11 mouse cellular contexts compared by ENCODE assay signal in the genomic region with DNA sequence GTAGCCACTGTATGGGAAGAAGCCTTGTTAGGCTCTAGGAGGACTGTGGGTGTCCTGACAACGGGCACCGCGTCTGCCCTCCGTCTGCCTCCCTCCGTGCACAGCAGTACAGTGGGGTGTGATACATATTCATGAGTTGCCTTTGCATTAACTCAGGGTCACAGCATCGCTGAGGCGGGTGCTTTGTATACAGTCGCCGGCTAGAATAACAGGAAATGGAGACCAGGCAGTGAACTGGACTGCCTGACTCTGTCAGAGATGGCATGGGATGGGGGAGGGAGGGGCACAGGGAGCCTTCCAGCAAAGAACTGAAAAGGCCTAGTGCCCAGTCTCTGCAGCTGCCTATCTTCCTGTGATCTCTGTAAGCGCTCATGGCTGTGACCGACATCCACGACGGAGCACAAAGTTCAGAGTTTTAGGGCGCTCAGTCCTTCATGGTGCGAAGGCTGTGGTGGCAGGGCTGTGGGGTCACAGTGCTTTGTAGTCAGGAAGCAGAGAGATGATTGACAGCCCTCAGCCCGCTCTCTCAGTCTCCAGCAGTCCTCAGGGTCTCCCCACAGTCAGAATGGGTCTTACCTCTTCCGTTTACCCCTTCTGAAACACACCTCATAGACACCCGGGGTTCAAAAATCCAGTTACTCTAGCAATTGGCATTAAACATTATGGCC. TPM values are rescaled to one million over a fixed set of nuclear protein-coding genes. Genes with fewer than 3 reads are reported as not detected.
A peak's percentile ranks its signal among the peaks of the same experiment; 100 is the strongest.
DNase-seq lines count a peak whose midpoint lies in the region; ATAC-seq lines count a peak whose summit lies in the region.
"Had no signal": no experiment of that assay in that cellular context is flagged by ENCODE, and none has a peak within 500 bp of the region (broad histone marks: within the 10 kb centered on the region; RNA-seq: fewer than 3 reads in every experiment).

No protein-coding gene starts in this region.

- H3K9me3 ChIP-seq in hindbrain, embryonic 11.5 days (ENCODE audit: control insufficient read depth, low read length): no peaks in the 10 kb centered on the region
- H3K9me3 ChIP-seq in midbrain, embryonic 10.5 days (replicated peaks): no peaks in the 10 kb centered on the region
- no peaks in the 10 kb centered on the region for H3K9me3 ChIP-seq in liver, embryonic 12.5 days (replicated peaks)
- H3K9me3 ChIP-seq: heart, embryonic 13.5 days; liver, embryonic 13.5 days had no signal

- H3K27ac ChIP-seq in hindbrain, embryonic 11.5 days (ENCODE audit: low read depth, low read length): peak overlapping the region; percentile 53; the same call in 1 of the 2 replicates
- peak overlapping the region; percentile 50 for H3K27ac ChIP-seq in midbrain, embryonic 10.5 days (replicated peaks)
- H3K27ac ChIP-seq in liver, embryonic 12.5 days: no peak overlapping the region
- H3K27ac ChIP-seq: heart, embryonic 13.5 days; liver, embryonic 13.5 days had no signal

- peak; percentile 14 for DNase-seq in left cerebral cortex, postnatal 4 days
- DNase-seq in left cerebral cortex, adult 9 months (ENCODE audit: low spot score in 2 of 2): no peak
- peak; percentile 70 for DNase-seq in hindbrain, embryonic 11.5 days (ENCODE audit: low spot score)
- peak; percentile 49 for DNase-seq in midbrain, embryonic 10.5 days (ENCODE audit: low spot score)
- peak; percentile 23 for DNase-seq in thymus, postnatal 14 days
- no peak for DNase-seq in natural killer cell, adult 2 months (ENCODE audit: low spot score in 2 of 2)
- DNase-seq: liver, embryonic 13.5 days; right cerebral cortex, postnatal 14 days had no signal

- no peak overlapping the region for H3K9ac ChIP-seq in hindbrain, embryonic 11.5 days (ENCODE audit: low read depth, low read length)
- no peak overlapping the region for H3K9ac ChIP-seq in liver, embryonic 12.5 days
- H3K9ac ChIP-seq: heart, embryonic 13.5 days; liver, embryonic 13.5 days had no signal

- H3K4me3 ChIP-seq in hindbrain, embryonic 11.5 days (ENCODE audit: low read depth, low read length): no peak overlapping the region
- H3K4me3 ChIP-seq in midbrain, embryonic 10.5 days: peak overlapping the region; percentile 21; the same call in 1 of the 2 replicates
- no peak overlapping the region for H3K4me3 ChIP-seq in liver, embryonic 12.5 days
- H3K4me3 ChIP-seq: heart, embryonic 13.5 days; liver, embryonic 13.5 days had no signal

- WGBS in hindbrain, embryonic 11.5 days: 26% methylated on average over 18 of the region's 18 CpGs
- WGBS in midbrain, embryonic 10.5 days: 36% methylated on average over 18 of the region's 18 CpGs
- 48% methylated on average over 18 of the region's 18 CpGs for WGBS in liver, embryonic 12.5 days (ENCODE audit: insufficient replicate concordance)

- H3K36me3 ChIP-seq in hindbrain, embryonic 11.5 days (ENCODE audit: control insufficient read depth, insufficient read depth, low read length): no peaks in the 10 kb centered on the region
- no peaks in the 10 kb centered on the region for H3K36me3 ChIP-seq in midbrain, embryonic 10.5 days
- H3K36me3 ChIP-seq in liver, embryonic 12.5 days: no peaks in the 10 kb centered on the region
- H3K36me3 ChIP-seq: heart, embryonic 13.5 days; liver, embryonic 13.5 days had no signal

- ATAC-seq in hindbrain, embryonic 11.5 days (ENCODE audit: low FRiP score): peak; percentile 97
- no peak for ATAC-seq in granulocyte monocyte progenitor cell, adult 5-6 weeks (replicated peaks; ENCODE audit: poor library complexity, severe bottlenecking)
- ATAC-seq in liver, embryonic 12.5 days: no peak

- H3K4me1 ChIP-seq in hindbrain, embryonic 11.5 days (replicated peaks; ENCODE audit: control insufficient read depth, insufficient read depth, low read length): peaks cover 3% of the 10 kb centered on the region; the same call in 1 of the 2 replicates
- peaks cover 19% of the 10 kb centered on the region for H3K4me1 ChIP-seq in midbrain, embryonic 10.5 days
- 0 out of 2 replicates have a peak, but pooled peaks cover 5% of the 10 kb centered on the region for H3K4me1 ChIP-seq in liver, embryonic 12.5 days
- H3K4me1 ChIP-seq: liver, embryonic 13.5 days had no signal

- H3K27me3 ChIP-seq in hindbrain, embryonic 11.5 days (ENCODE audit: control insufficient read depth, insufficient read depth, low read length): no peaks in the 10 kb centered on the region; the same call in 1 of the 2 replicates
- no peaks in the 10 kb centered on the region; the same call in 1 of the 2 replicates for H3K27me3 ChIP-seq in midbrain, embryonic 10.5 days (ENCODE audit: low read depth, poor library complexity, severe bottlenecking)
- H3K27me3 ChIP-seq in liver, embryonic 12.5 days (replicated peaks): no peaks in the 10 kb centered on the region
- H3K27me3 ChIP-seq: heart, embryonic 13.5 days; liver, embryonic 13.5 days had no signal

- 0 out of 2 replicates have a peak overlapping the region, but pooled peaks have one; percentile 1 for H3K4me2 ChIP-seq in hindbrain, embryonic 11.5 days (replicated peaks; ENCODE audit: low read depth, low read length)
- H3K4me2 ChIP-seq in liver, embryonic 12.5 days: no peak overlapping the region
- H3K4me2 ChIP-seq: heart, embryonic 13.5 days; liver, embryonic 13.5 days had no signal

- intact Hi-C loops in left cerebral cortex, postnatal 4 days (cut with DNase I): no loop called here

RNA-seq across cellular contexts. Expression of gene Unc5cl, which starts 58.0 kb away (rescaled TPM):
- total RNA-seq in left cerebral cortex, postnatal 4 days (2021): under 1 TPM; 0.20 to 0.22 TPM
- polyA plus RNA-seq in hindbrain, embryonic 11.5 days (2014; fragmentation: Nextera tagmentation; extraction: Ambion mirVana): 0.11 and 0.15 TPM in 2 replicates
- polyA plus RNA-seq in midbrain, embryonic 10.5 days (2016; fragmentation: Nextera tagmentation; extraction: Ambion mirVana): 0.21 TPM in 1 of 2 replicates, not detected in the other
- 1.9 TPM in 1 of 2 replicates, not detected in the other for total RNA-seq in granulocyte monocyte progenitor cell, adult 5-6 weeks (2014; fragmentation: Nextera tagmentation)
- total RNA-seq in granulocyte monocyte progenitor cell, adult 5-6 weeks (2017): 0.21 and 0.43 TPM in 2 replicates
- 2.6 and 3.4 TPM in 2 replicates for polyA plus RNA-seq in liver, embryonic 12.5 days (2016; fragmentation: Nextera tagmentation; extraction: Ambion mirVana)

Comparison
In these comparisons a context has a peak if more than half of its experiments do, and no peak if none do; other contexts are left out.
1. DNase-seq: peak in left cerebral cortex, postnatal 4 days (single experiment), hindbrain, embryonic 11.5 days (single experiment), midbrain, embryonic 10.5 days (single experiment) and thymus, postnatal 14 days (single experiment); none in left cerebral cortex, adult 9 months (0 of 2) and natural killer cell, adult 2 months (0 of 2).